Mouse (Mus musculus) neural tube, embryonic 15.5 days (tissue): Measurements from ENCODE around the gene Cdon. TPM values are rescaled to one million over a fixed set of nuclear protein-coding genes. Genes with fewer than 3 reads are reported as not detected.
"Not testable (repeated sequence)": the region's sequence is repeated elsewhere in the genome, so short reads cannot be mapped to it uniquely, and the experiment has no call there.

Experiments used
- ATAC-seq: fragments of 200-750 bp; cut with Nextera tagmentation; 2 replicates; pipeline ENCODE4 v1.8.0; 2017; ENCODE audit warnings: mild to moderate bottlenecking, moderate TSS enrichment, moderate library complexity; ENCODE audit not compliant: low FRiP score
- H3K27ac ChIP-seq: fragments of 300-500 bp; sonication (generic); replicated peaks from 2 replicates; pipeline ENCODE4 v1.5.1; 2015; ENCODE audit warnings: mild to moderate bottlenecking, inconsistent platforms
- H3K27me3 ChIP-seq: fragments of 300-500 bp; sonication (generic); replicated peaks from 2 replicates; pipeline ENCODE4 v1.6.1; 2015; ENCODE audit warnings: inconsistent platforms
- H3K36me3 ChIP-seq: fragments of 300-500 bp; sonication (generic); 2 replicates; pipeline ENCODE4 v1.6.1; 2015; ENCODE audit warnings: inconsistent platforms
- H3K4me1 ChIP-seq: fragments of 300-500 bp; sonication (generic); 2 replicates; pipeline ENCODE4 v1.6.1; 2015; ENCODE audit warnings: inconsistent platforms
- H3K4me2 ChIP-seq: fragments of 300-500 bp; sonication (generic); 2 replicates; pipeline ENCODE4 v1.6.1; 2015; ENCODE audit warnings: inconsistent platforms, mild to moderate bottlenecking, moderate library complexity
- H3K4me3 ChIP-seq: fragments of 300-500 bp; sonication (generic); replicated peaks from 2 replicates; pipeline ENCODE4 v1.5.1; 2015; ENCODE audit warnings: mild to moderate bottlenecking, inconsistent platforms
- H3K9ac ChIP-seq: fragments of 300-500 bp; sonication (generic); replicated peaks from 2 replicates; pipeline ENCODE4 v1.6.1; 2015; ENCODE audit warnings: mild to moderate bottlenecking, inconsistent platforms
- H3K9me3 ChIP-seq: fragments of 300-500 bp; sonication (generic); replicated peaks from 2 replicates; pipeline ENCODE4 v1.6.1; 2016; ENCODE audit warnings: inconsistent platforms
- WGBS: fragments of 180-500 bp; shearing (Covaris S2); methylation state at CpG from one replicate; pipeline ENCODE4 v1.1.7; 2015; ENCODE audit warnings: mixed read lengths; 5-methylcytosine and 5-hydroxymethylcytosine counted together
- polyA plus RNA-seq: library from polyadenylated mRNA; unstranded; fragments of >200 nt; fragmentation: Nextera tagmentation; extraction: Ambion mirVana; gene quantifications from 2 replicates; pipeline ENCODE4 v1.2.1, GENCODE M21; 2015

Gene Cdon
- polyA plus RNA-seq, 1 experiment from 2014 or later: 3.6 TPM

DNA sequence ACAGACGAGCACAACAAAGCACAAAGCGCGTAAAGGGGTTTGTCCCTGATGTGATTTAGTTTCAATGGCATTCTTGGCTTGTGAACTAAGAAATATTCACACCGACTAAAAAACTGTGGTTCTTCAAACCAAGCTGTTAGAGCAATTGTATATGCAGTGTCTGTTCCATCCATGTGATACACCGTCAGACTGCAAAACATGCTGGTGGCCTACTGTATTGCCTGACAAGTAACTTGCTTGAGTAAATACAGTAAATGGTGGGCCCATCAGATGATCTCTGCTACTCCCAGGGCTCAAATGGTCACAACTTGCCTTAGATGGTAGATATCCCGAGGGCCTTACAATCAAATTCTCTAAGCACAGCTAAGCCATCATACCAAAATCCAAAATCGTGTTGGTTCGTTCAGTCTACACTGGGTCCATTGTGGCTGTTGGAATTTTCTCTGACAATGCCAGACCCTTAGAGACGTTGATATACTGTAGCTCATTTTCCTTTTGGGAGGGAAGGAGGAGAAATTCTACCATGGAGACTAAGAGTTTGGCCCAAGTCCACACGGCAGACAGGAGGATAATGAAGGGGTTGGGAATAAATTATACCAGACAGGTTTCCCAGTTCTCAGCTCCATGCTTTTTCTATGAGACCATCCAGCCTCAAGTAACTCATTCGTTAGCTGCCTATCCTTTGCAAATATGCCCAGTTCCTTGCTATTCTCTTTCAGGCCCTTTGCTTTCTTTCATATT is 9.5 kb upstream of the Cdon start:
- Histone ChIP-seq H3K4me1 (peaks cover 10% of the 10 kb centered on the region; the same call in 1 of the 2 replicates), H3K9me3 (no peaks in the 10 kb centered on the region), H3K4me3 (no peak overlapping the region), H3K27ac (no peak overlapping the region), H3K27me3 (peaks cover 39% of the 10 kb centered on the region), H3K36me3 (no peaks in the 10 kb centered on the region), H3K4me2 (no peak overlapping the region), H3K9ac (no peak overlapping the region)
- ATAC-seq: no peak
- WGBS: 54% methylated on average over 11 of the region's 11 CpGs

DNA sequence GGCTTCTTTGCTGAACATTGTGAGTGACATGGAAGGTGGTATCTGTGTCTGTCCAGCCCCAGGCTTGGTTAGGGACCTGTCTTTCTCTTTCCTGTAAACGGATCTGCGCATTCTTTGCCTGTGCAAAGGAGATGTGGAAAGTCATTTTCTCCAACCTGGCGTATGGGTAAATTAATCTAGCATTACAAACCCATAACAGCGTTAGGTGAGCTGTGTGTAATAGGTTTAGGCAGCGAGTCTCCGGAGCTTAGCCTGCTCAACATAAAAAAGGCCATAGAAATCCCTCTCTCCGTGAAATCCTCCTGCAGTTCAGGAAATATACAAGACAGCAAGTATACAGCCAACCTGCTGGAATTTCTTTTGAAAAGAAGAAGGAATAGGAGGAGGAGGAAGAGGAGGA is 9.0 kb upstream of the Cdon start:
- Histone ChIP-seq H3K27me3 (peaks cover 38% of the 10 kb centered on the region), H3K27ac (no peak overlapping the region), H3K9ac (no peak overlapping the region), H3K4me1 (peaks cover 10% of the 10 kb centered on the region; the same call in 1 of the 2 replicates), H3K9me3 (no peaks in the 10 kb centered on the region), H3K36me3 (no peaks in the 10 kb centered on the region), H3K4me2 (no peak overlapping the region), H3K4me3 (no peak overlapping the region)
- 48% methylated on average over 7 of the region's 7 CpGs for WGBS
- ATAC-seq: peak; percentile 48; the same call in 1 of the 2 replicates

DNA sequence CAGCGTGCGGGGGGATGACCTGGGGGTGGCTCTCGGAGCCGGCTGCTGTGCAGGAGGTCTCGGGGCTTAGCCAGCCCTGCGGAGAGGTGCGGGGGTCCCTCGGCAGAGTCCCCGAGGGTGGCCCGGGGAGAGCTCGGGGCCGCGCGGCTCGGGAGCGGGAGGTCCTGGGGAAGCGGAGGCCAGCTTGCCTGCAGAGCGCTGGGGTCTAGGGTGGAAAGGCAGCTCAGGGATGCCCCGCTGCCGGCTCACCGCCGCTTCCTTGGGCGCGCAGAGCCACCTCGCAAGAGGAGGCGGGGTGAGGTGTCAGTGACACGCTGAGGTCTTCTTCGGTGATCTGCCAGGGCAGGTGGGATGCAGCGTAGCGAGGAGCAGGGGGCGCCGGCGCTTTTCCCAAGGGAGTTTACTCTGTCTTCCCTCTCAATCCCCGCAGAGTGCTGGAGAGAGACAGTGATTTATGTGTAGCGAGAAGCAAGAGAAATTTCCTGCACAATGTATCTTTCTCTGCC is 855 bp downstream of the Cdon start:
- Histone ChIP-seq H3K9ac (peak overlapping the region; percentile 94), H3K36me3 (no peaks in the 10 kb centered on the region), H3K4me1 (peaks cover 36% of the 10 kb centered on the region), H3K4me3 (peak overlapping the region; percentile 83), H3K27ac (peak overlapping the region; percentile 96), H3K4me2 (peak overlapping the region; percentile 77), H3K9me3 (no peaks in the 10 kb centered on the region), H3K27me3 (peaks cover 25% of the 10 kb centered on the region)
- ATAC-seq: peak; percentile 83; the same call in 1 of the 2 replicates
- 0% methylated on average over 34 of the region's 35 CpGs for WGBS

DNA sequence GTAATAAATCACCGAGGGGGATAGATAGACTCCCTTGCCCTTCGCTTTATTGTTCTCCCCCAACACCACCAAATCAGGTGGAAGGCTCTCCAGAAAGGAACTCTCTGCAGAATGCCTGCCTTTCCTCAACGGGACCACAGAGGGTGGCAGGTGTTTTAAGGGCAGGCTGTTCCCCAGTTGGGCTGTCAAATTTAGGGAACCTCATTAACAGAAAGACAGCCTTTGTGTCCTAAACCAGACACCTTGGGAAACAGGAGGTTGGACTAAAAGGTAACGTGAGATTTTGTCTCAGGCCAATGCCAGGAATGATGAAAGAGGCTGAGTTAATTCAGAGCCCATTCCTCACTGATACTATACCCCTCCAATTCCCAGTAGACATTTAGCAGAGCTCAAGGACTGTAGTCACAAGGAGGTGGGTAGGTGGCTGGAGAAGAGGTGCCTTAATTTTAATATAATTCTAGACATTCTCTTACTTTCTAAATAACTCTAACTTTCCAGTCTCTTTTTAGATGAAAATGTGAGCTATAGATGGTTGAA is 1.5 kb downstream of the Cdon start:
- H3K4me2 ChIP-seq: peak overlapping the region; percentile 77
- under 1% methylated on average over 4 of the region's 4 CpGs for WGBS
- H3K9ac ChIP-seq: peak overlapping the region; percentile 94
- H3K36me3 ChIP-seq: no peaks in the 10 kb centered on the region
- H3K4me3 ChIP-seq: peak overlapping the region; percentile 83
- no peaks in the 10 kb centered on the region for H3K9me3 ChIP-seq
- ATAC-seq: no peak
- peaks cover 25% of the 10 kb centered on the region for H3K27me3 ChIP-seq
- peaks cover 38% of the 10 kb centered on the region for H3K4me1 ChIP-seq
- H3K27ac ChIP-seq: peak overlapping the region; percentile 96

DNA sequence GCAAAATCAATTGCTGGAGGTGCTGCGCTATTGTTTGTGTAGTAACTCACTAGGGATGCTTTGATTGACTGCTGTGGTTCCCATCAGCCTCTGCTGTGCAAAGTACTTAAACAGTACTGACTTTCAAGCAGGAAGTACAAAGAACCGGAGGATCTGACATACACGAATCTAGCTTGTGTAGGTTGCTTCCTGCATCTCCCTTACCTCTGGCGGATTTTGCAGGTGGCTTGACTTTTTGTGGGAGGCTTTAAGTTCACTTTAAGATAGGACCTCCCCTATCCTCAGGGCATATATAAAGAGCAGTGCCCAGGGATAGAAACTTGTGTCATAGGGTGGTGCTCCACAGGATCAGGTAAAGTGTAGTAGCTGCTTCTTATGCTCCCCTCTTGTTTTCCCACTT is 2.3 kb downstream of the Cdon start:
- Histone ChIP-seq H3K4me2 (peak overlapping the region; percentile 77), H3K4me3 (peak overlapping the region; percentile 83), H3K36me3 (no peaks in the 10 kb centered on the region), H3K27me3 (peaks cover 17% of the 10 kb centered on the region), H3K27ac (no peak overlapping the region), H3K4me1 (peaks cover 38% of the 10 kb centered on the region), H3K9me3 (no peaks in the 10 kb centered on the region), H3K9ac (no peak overlapping the region)
- no peak for ATAC-seq
- WGBS: 18% methylated on average over 4 of the region's 4 CpGs

DNA sequence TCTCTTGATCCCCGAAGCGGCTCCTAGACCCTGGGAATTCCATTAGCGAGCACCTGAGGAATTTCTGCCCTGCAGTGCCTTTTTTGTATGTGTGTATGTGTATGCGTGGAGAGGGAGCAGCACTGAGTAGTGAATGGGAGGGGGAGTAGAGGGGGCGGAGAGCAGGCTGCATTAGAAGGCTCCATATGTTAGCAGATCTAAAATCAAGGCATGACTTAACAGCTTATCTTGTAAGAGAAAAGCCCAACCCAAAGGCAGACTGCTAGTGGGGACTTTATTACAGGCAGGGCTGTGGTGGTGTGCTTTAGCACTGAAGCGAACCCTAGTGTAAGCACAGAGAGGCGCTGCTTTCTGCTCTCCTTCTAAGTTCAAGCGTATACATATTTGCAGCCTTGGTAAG is 3.7 kb downstream of the Cdon start:
- Histone ChIP-seq H3K4me3 (peak overlapping the region; percentile 22), H3K27ac (peak overlapping the region; percentile 35), H3K27me3 (peaks cover 6% of the 10 kb centered on the region), H3K36me3 (no peaks in the 10 kb centered on the region), H3K4me1 (peaks cover 38% of the 10 kb centered on the region), H3K4me2 (peak overlapping the region; percentile 54), H3K9ac (0 out of 2 replicates have a peak overlapping the region, but pooled peaks have one; percentile 26), H3K9me3 (no peaks in the 10 kb centered on the region)
- ATAC-seq: no peak
- 10% methylated on average over 8 of the region's 8 CpGs for WGBS

DNA sequence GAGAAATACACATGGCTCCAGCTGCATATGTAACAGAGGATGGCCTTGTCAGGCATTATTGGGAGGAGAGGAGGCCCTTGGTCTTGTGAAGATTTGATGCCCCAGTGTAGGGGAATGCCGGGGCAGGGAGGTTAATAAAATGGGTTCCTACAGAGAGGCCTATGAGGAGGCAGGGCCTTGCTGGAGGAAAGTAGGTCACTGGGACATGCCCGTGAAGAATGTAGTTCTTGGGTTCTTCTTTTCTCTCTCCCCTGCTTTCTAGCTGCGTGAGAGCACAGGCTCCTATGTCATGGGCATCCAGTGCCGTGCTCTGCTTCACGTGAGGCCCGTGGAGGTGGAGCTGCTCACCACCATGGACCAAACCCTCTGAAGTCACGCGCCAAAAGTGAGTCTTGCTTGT is 9.5 kb downstream of the Cdon start:
- Histone ChIP-seq H3K4me2 (no peak overlapping the region), H3K4me3 (no peak overlapping the region), H3K9me3 (no peaks in the 10 kb centered on the region), H3K9ac (no peak overlapping the region), H3K27me3 (peaks cover 3% of the 10 kb centered on the region; the same call in 1 of the 2 replicates), H3K27ac (no peak overlapping the region), H3K36me3 (no peaks in the 10 kb centered on the region), H3K4me1 (peaks cover 24% of the 10 kb centered on the region)
- ATAC-seq: no peak
- WGBS: 60% methylated on average over 8 of the region's 8 CpGs

DNA sequence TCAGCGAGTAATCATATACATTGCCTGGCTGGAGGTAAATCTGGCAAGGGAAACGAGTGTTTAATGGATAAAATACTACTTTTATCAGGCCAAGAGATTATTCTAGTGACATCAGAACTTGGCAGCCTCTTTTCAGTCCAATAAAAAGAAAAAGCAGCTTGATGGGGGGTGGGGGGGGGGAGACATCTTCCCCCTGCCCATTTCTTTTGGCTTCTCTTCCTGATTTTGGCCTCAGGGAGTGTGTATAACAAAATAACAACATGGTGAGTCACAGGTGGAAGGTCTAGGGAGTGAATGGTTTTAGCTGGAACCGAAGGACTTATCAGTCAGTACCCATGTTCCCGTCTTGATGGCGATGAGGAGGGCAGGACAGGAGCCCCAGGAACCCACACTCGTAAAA is 10.5 kb downstream of the Cdon start:
- 77% methylated on average over 6 of the region's 6 CpGs for WGBS
- Histone ChIP-seq H3K9ac (no peak overlapping the region), H3K27me3 (peaks cover 2% of the 10 kb centered on the region; the same call in 1 of the 2 replicates), H3K9me3 (no peaks in the 10 kb centered on the region), H3K4me2 (no peak overlapping the region), H3K4me1 (peaks cover 26% of the 10 kb centered on the region), H3K36me3 (no peaks in the 10 kb centered on the region), H3K27ac (no peak overlapping the region), H3K4me3 (no peak overlapping the region)
- ATAC-seq: no peak

DNA sequence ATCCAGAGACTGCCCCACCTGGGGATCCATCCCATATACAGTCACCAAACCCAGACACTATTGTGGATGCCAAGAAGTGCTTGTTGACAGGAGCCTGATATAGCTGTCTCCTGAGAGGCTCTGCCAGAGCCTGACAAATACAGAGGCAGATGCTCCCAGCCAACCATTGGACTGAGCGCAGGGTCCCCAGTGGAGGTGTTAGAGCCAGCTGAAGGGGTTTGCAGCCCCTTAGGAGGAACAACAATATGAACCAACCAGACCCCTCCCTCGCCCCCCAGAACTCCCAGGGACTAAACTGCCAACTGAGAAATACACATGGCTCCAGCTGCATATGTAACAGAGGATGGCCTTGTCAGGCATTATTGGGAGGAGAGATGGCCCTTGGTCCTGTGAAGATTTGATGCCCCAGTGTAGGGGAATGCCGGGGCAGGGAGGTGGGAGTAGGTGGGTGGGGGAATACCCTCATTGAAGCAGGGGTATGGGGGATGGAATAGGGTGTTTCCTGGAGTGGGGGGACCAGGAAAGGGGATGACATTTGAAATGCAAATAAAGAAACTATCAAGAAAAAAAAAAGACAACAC is 11.9 kb downstream of the Cdon start:
- H3K36me3 ChIP-seq, H3K27ac ChIP-seq, ATAC-seq, H3K4me2 ChIP-seq, H3K4me3 ChIP-seq, H3K27me3 ChIP-seq, H3K9ac ChIP-seq, H3K9me3 ChIP-seq: not testable (repeated sequence)
- peaks cover 23% of the 10 kb centered on the region for H3K4me1 ChIP-seq
- WGBS: 25% methylated on average over 3 of the region's 3 CpGs

DNA sequence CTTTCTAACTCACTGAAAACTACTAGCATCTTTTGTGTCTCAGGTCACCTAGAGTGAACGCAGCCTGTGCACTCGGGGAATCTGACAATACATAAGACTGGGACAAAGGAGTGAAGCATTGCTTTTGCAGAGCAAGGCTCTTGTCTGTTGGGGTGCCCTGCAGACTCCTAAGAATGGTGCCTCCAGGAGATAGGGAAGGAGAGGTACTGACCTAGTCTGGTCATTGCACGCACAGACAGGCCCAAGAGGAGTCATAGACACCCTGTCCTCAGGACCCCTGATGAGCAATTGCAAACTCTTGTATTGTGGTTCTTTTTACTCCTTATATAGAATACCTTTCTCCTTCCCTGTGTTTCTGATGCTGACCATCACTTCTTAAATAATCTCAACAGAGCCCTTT is 13.4 kb downstream of the Cdon start:
- Histone ChIP-seq H3K27ac (no peak overlapping the region), H3K9me3 (no peaks in the 10 kb centered on the region), H3K4me3 (no peak overlapping the region), H3K4me1 (peaks cover 37% of the 10 kb centered on the region), H3K4me2 (no peak overlapping the region), H3K9ac (no peak overlapping the region), H3K27me3 (no peaks in the 10 kb centered on the region), H3K36me3 (no peaks in the 10 kb centered on the region)
- no peak for ATAC-seq
- WGBS: 25% methylated on average over 3 of the region's 3 CpGs

DNA sequence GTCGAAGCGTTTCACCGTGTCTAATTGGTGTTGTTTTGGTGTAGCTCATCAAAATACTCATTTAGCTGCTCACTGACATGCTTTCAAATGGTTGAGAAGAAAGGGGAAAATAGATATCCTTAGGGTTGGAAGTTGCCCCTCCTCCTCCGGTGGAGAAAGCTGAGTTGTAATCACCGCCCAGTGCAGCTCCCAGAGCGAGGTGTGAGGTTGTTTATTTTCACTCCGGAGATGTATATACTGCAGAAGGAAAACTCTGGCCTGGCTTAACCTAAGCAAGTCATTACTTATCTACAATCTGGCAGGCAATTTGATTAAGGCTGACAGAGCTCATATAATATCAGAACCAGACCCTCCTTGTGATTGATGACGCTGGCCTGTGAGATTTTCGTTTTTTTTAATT is 14.6 kb downstream of the Cdon start:
- Histone ChIP-seq H3K4me1 (peaks cover 39% of the 10 kb centered on the region), H3K27ac (no peak overlapping the region), H3K4me3 (no peak overlapping the region), H3K36me3 (no peaks in the 10 kb centered on the region), H3K9me3 (no peaks in the 10 kb centered on the region), H3K27me3 (no peaks in the 10 kb centered on the region), H3K9ac (no peak overlapping the region), H3K4me2 (no peak overlapping the region)
- no peak for ATAC-seq
- 19% methylated on average over 9 of the region's 9 CpGs for WGBS
